Mouse (Mus musculus): ENCODE results near the gene Kcnd3.

Gene Kcnd3

GRCm38 (mm10) chr3:105453214-105453950 is 1.3 kb downstream of the Kcnd3 start:
- in situ Hi-C loops (cut with MboI, MseI) = no loop called here

- in situ Hi-C loops (cut with MboI, MseI) = loop anchor here (5.0 kb wide), 1 partner anchor 635 kb away; no protein-coding TSS in a partner anchor
Measured at GRCm38 (mm10) chr3:105457657-105458056, 5.5 kb downstream of the Kcnd3 start.

- in situ Hi-C loops (cut with MboI, MseI) = no loop called here
Measured at GRCm38 (mm10) chr3:105466538-105466937, 14.4 kb downstream of the Kcnd3 start.

- in situ Hi-C loops (cut with MboI, MseI) = no loop called here
Measured at GRCm38 (mm10) chr3:105472564-105472963, 20.4 kb downstream of the Kcnd3 start.

GRCm38 (mm10) chr3:105476408-105476807 is 24.3 kb downstream of the Kcnd3 start:
- in situ Hi-C loops (cut with MboI, MseI) = no loop called here

- in situ Hi-C loops (cut with MboI, MseI) = no loop called here
Measured at GRCm38 (mm10) chr3:105478876-105479275, 26.7 kb downstream of the Kcnd3 start.

GRCm38 (mm10) chr3:105481419-105481818 is 29.3 kb downstream of the Kcnd3 start:
- in situ Hi-C loops (cut with MboI, MseI) = no loop called here

- in situ Hi-C loops (cut with MboI, MseI) = no loop called here
Measured at GRCm38 (mm10) chr3:105483651-105484052, 31.5 kb downstream of the Kcnd3 start.

GRCm38 (mm10) chr3:105487171-105487570 is 35.0 kb downstream of the Kcnd3 start:
- in situ Hi-C loops (cut with MboI, MseI) = no loop called here

- in situ Hi-C loops (cut with MboI, MseI) = no loop called here
Measured at GRCm38 (mm10) chr3:105489607-105490006, 37.5 kb downstream of the Kcnd3 start.

- in situ Hi-C loops (cut with MboI, MseI) = no loop called here
Measured at GRCm38 (mm10) chr3:105494886-105495285, 42.8 kb downstream of the Kcnd3 start.

- in situ Hi-C loops (cut with MboI, MseI) = no loop called here
Measured at GRCm38 (mm10) chr3:105496216-105496615, 44.1 kb downstream of the Kcnd3 start.

- in situ Hi-C loops (cut with MboI, MseI) = no loop called here
Measured at GRCm38 (mm10) chr3:105496935-105497334, 44.8 kb downstream of the Kcnd3 start.

- in situ Hi-C loops (cut with MboI, MseI) = no loop called here
Measured at GRCm38 (mm10) chr3:105501071-105501470, 48.9 kb downstream of the Kcnd3 start.

- in situ Hi-C loops (cut with MboI, MseI) = no loop called here
Measured at GRCm38 (mm10) chr3:105504272-105504671, 52.1 kb downstream of the Kcnd3 start.

GRCm38 (mm10) chr3:105505161-105505872 is 53.2 kb downstream of the Kcnd3 start:
- in situ Hi-C loops (cut with MboI, MseI) = no loop called here

GRCm38 (mm10) chr3:105505873-105506170 is 53.7 kb downstream of the Kcnd3 start:
- in situ Hi-C loops (cut with MboI, MseI) = no loop called here

- in situ Hi-C loops (cut with MboI, MseI) = no loop called here
Measured at GRCm38 (mm10) chr3:105506592-105506991, 54.5 kb downstream of the Kcnd3 start.

GRCm38 (mm10) chr3:105509321-105509720 is 57.2 kb downstream of the Kcnd3 start:
- in situ Hi-C loops (cut with MboI, MseI) = no loop called here

GRCm38 (mm10) chr3:105511836-105512235 is 59.7 kb downstream of the Kcnd3 start:
- in situ Hi-C loops (cut with MboI, MseI) = no loop called here

- in situ Hi-C loops (cut with MboI, MseI) = no loop called here
Measured at GRCm38 (mm10) chr3:105514215-105514614, 62.1 kb downstream of the Kcnd3 start.

- in situ Hi-C loops (cut with MboI, MseI) = no loop called here
Measured at GRCm38 (mm10) chr3:105515035-105515434, 62.9 kb downstream of the Kcnd3 start.

- in situ Hi-C loops (cut with MboI, MseI) = no loop called here
Measured at GRCm38 (mm10) chr3:105515640-105516039, 63.5 kb downstream of the Kcnd3 start.

Measured in regulatory T cell (primary cell).